Mouse (Mus musculus) brain, adult 2 months (tissue): ENCODE data around the gene Arhgef10l.

Source experiments
- DNase-seq: peaks from one replicate; pipeline ENCODE4 v3.0.0; 2011; ENCODE audit warnings: low read depth, low spot score

Gene Arhgef10l

DNA sequence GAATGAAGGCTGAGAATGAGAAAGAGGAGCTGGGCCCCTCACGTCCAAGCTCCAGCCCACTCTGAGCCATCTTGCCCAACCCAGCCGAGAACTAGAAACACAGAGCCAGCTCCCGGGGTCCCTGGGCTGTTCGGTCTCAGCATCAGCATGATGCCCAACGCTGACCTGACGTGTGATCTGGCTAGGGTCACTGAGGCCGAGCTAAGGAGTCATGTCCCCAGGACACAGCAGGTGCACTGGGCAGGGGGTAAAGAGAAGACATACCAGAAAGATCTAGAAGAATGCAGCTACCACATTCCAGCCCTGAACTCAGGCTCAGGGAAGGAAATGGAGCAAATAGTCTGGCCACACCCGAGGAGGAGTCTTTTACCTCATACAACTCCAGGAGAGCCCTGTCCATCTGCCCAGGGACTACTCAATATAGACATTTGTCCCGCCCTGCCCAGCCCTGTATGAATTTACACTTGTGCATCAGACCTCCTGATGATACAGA is 57.5 kb downstream of the Arhgef10l start:
- no peak for DNase-seq

DNA sequence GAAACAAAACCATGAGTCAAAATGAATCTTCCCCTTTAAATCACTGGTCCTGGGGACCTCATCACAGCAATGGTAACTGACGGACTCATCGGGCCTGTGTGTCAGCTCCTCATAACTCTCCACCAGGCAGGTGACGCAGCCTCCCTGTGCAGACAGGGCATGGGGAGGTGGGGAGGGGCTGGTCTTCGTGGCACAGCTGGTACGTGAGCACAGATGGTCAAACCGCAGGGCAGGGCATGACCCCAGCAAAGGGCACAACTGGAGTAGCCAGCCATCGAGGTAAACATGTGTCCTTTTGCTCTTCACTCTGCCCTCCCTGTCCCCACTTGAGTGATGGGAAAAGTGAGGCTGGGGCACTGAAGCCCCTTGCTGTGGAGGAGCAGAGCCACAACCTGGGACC is 59.0 kb downstream of the Arhgef10l start:
- DNase-seq, result no peak

DNA sequence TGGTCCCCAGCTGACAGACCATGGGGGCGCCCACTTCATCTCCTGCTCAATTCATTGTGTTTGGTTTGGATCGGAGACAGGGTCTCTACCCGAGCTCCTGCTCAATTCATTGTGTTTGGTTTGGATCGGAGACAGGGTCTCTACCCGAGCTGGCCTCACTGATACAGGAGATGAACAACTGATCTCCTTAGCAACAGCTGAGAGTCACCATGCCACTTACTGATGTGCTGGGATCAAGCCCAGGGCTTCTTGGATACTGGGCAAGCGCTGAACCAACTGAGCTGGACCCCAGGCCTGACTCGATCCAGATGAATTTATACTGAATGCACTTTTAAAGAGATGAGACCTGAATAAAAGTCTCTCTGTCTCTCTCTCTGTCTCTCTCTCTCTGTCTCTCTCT is 59.6 kb downstream of the Arhgef10l start:
- DNase-seq, result no peak

DNA sequence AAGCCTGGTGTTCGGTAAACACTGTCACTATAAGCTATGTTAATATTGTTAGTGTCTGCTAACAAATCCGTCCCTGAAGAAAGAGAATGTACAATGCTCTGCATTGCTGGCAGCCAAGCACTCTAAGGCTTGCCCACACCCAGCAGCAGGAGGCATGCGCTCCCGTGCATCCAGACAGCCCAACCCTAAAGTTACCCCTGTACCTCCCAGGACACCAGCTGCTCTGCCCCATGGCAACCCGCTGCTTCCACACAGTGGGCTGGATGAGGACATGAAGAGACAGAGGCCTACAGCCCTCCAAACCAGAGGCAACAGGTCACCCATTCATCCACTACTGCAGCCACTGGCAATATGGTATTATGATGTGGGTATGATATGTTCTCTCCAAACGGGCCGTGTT is 60.0 kb downstream of the Arhgef10l start:
- DNase-seq, result no peak

DNA sequence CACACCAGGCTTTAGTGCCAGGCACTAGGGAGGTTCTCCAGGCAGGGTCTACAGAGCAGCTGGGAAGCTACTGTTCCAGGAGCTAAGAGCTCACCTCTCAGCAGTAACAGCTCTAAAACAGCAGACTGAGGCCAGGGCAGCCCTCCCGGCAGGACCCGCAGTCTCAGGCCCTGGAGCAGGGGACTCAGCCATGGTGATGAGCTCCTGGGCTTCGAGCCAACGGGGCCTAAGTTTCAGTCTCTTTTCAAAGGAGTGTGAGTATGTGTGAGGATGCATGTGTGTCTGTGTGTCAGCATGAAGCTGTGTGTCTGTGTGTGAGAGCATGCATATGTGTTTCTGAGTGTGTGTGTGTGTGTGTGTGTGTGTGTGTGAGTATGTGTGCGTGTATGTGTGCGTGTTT is 60.6 kb downstream of the Arhgef10l start:
- no peak for DNase-seq

DNA sequence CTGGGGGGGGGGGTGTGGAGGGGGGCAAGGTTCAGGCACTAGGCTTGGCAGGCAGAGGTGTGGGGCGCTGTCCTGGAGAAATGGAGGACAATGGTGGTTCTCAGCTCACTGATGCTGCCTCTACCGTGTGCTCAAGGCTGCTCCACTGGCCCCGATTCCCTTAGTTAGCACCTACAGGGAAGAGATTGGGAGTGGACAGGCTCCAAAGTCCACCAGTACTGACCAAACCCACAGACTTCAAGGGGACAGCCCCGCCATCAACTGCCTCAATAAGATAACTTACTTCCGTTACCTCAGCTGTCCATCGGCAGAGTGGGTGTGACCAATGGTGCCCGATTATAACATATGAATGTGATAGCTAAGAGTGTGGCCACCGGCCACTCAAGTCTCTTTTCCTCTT is 61.3 kb downstream of the Arhgef10l start:
- DNase-seq, result no peak

DNA sequence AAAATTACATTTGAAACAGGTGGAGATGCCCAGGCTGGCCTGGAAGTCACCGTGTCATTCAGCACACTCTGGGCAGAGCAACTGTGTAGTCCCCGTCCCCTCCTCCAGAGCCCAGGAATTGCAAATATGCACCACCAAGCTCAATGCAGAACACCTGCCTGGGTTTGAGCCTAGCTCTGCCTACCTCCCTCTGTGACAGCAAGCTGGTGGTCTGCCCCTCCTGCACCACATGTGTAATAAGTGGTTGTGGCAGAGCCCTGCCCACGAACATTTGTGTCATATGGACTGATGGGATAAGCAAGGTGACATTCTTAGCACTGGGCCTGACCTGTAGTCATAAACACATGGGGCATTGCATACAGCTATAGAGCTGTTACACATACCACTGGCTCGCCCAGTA is 63.8 kb downstream of the Arhgef10l start:
- no peak for DNase-seq

DNA sequence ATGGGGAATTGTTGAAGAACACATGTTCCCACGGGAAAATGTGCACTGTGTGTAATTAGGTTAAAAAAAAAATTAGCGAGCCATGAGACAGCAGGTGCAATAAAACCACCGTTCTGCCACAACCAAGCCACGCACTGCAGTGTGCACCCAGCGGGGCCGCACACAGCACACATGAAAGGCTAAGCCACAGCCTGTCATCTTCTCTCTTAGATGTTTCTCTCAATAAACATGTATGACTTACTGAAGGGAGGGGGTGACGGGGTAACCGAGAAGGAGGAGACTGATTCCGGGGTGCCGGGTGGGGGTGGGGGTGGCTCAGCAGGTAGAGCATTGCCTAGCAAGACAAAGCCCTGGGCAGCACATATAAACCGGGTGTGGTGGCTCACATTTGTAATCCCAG is 64.7 kb downstream of the Arhgef10l start:
- DNase-seq, result no peak

DNA sequence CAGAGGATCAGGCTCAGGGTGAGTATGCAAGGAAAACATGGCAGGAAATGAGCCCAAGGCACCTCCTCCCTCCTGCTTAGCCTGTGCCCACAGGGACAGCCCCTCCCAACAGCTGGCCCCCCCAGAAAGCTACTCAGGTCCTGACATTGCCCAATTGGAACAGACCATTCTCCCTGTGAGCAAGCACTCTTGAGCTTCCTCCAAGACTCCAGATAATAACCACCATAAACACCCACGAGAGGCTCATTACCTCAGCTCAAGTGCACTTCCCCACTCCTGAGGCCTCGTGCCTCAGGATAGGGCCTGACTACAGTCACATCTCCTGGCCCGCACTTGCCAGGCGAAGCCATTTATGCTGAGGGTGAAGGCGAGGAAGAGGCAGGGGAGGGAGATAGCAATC is 67.0 kb downstream of the Arhgef10l start:
- no peak for DNase-seq

DNA sequence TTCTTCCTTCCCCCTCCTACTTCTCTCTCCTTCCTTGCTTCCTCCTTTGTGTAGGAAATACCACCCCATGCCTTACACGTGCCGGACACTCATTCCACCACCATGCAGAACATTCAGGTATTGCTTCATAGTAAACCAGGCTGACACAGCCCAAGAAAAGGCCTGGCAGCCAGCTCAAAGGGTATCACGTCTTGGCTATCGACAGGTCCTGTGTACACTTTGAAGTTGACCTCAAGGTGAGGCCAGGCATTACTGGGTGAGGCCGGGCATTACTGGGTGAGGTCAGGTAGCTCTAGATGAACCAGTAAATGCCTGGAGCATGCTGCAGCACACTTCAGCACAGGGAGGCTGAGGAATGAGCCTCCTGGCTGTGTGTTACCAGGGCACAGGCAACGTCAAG is 67.9 kb downstream of the Arhgef10l start:
- DNase-seq, result no peak

DNA sequence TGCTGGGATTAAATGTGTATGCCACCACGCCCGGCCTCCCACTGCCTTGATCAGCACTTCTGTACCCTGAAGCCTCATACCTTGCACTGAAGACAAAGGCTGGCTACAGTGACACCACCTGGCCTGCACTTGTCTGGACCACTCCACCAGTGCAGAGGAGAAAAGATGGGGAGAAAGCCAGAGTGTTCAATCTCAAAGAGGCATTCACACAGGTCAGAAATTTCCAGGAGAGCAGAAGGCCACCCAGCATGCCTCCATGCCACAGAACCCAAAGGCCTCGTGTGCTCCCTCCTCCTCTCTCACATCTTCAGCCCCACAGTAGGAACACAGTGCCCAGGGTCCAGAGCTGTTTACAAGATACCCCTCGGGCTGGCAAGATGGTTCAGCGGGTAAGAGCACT is 68.4 kb downstream of the Arhgef10l start:
- DNase-seq, result peak; percentile 57

DNA sequence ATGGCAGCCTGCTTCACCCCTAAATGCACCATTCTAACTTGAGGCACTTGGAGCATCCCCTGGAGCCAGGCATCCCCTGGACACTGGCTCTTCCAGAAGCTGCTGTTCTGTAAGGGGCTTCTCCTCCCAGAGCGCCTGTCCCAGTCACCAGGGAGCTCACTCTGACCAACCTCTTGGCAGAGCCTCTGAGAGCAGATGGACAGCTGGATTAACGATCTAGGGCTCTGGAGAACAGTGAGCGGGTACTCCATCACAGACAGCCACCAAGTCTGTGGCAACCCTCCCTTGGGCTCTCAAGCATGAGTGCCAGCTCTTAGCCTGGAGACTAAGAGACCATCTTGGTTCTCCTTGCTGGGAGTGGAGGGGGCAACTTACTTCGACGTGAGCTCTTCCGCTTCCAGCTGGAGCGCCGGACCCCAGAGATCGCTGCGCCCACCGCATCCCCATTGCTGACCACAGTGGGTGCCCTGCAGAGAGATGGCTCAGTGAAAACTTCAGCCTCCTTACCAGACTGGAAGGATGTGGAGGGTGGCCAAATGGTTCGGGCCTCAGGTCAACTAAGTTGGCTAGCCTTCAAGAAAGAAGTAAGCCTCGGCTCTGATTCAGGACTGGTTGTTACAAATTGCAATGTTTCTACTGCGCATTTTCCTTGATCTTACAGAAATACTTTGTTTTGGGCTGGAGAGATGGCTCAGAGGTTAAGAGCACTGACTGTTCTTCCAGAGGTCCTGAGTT is 71.9 kb downstream of the Arhgef10l start:
- DNase-seq, result no peak

DNA sequence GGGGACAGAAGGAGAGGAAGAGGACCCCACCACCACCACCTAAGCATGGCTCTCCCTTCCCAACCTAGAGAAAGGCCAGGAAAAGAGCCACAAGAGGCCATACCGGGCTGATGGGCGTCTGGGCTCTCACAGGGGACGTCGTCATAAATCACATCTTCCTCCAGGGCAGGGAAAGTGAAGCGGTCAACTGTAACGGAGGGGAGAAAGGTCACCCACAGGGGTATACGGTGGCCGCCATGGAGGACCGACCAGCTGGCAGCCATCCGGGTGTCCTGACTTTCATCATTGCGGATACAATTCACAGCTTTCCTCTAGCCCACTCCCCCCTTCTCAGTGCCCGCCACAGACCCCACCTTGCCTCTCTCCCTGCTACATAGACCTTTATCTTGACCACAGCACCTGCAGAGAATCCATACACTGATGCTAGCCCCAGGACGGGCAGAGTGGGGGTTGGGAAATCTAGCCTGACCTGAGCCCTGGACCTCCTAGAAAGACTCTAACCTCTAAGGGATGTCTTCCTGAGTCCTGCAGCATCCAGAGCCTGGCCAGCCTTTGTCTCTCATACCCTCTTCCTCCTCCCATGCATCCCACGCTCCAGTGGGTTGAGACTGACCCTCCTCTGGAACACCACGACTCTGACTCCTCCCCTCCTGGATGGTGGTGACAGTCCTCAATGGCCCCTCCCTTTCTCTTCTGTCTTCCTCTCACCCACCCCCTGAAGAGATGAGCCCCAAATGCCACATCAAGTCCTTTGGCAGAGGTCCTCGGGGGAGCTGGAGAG is 72.6 kb downstream of the Arhgef10l start:
- no peak for DNase-seq

DNA sequence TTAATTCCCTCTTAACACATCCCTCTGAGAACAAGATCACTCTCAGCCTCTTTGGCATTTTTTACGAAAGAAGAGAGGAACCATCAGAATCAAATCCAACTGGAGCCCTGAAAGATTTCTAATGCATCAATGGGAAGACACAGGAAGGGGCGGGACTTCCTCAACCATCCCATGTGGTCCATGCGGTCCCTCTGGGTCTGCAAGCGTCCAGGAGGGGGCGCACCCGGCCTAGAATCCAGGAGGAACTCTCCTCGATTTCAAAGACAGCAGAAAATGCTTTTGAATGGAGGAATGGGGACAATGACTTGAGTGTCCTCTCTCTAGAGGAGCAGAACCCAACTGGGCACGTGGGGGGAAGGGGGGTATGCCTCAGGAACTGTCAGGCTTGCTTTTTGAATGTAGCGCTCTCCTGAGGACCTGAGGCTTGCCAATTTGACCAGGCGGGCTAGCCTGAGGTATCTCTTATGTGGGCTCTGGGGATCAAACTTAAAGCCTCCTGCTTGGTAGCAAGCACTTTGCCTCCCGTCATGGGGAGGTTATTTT is 73.5 kb downstream of the Arhgef10l start:
- DNase-seq, result peak; percentile 84

DNA sequence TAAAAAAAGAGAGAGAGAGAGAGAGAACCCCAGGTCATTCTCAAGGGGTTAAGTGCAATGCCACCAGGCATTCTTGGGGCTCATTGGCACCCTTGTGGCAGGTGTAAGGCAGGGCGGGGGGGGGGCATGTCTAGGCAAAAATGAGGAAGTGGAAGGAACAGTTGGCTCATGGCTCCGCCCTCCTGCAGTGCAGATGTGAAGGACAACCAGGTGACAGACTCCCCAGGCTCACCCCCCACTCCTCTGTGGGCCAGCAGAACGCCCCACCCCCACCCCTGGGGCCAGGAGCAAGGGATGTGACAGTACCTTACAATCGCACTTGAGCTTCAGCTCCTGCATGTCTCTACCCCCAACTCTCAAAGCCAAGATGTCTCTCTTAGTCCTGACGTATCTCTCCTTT is 79.3 kb downstream of the Arhgef10l start:
- DNase-seq, result no peak

DNA sequence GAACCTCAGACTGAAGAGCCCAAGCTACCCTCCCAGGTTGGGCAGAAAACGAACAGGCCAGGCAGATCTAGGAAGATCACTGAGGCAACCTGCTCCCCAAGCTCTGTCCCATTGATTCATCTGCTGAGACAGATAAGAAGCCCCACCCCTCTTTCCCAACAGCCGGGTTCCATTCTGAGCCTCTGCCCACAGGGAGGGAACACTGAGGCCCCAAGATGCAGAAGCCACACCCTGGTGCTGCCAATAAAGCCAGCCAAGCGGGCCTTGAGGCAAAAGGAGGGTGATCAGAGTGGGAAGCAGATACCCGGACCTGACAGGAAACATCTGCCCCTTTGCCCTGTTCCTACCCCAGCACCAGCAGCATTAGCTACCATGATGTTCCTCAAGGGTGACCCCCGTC is 81.6 kb downstream of the Arhgef10l start:
- no peak for DNase-seq

DNA sequence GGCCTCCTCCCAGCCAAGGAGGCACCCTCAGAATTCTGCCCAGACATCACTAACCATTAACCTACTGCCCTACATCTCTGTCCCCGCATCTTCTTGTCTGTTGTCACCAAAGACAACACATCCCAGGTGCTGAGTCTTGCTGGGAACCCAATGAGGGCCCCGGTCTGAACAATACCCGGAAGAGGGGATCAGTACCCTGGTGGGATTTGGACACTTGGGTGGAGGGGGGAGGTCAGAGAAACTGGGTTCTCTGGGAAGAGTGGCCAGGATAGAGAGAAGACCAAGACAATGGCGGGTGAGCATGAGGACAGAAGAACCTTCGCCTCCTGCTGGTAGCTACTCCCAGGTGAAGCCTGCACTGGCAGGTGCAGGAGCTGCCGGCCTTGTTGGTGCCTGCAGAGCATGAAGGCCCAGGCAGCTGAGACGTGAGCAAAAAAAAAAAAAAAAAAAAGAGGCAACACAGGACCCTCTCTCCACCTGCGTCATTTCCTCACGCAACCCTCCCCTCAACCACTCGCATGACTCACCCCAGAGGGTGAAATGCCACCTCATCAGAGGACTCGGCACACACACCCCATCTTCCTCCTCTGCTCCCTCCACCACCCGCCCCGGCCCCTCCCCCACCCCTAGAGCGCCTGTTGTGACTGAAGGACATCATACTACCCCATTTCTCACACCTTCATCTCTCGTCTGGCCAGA is 83.3 kb downstream of the Arhgef10l start:
- DNase-seq, result no peak

DNA sequence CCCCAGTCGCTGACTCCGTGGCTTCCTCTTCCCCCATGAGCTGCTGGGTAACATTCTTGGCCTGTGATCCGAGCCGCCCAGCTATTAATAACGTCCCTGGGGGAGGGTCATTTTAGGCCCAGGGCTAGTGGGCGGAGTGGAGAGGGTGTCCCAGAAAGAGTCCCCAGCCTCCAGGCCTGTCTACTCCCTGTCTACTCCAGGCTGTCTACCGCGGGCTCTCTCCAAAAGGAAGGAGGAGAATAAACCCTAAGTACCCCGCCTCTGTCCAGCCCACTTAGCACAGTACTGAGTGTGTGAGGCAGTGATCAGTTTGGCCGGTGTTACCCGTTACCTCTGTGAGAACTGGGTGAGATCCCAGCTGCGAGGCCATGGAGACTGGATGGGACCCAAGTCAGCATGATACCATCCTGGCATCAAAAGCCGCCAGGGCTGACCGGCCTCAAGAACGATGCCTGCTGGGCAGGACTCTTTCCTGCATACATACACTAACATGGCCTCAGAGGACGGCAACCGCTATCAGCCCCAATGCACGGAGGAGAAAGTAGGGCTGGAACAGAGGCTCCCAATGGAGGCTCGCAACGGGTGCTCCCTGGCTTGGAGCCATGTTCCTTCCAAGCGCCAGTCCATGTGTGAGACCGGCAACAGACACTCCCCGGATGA is 84.0 kb downstream of the Arhgef10l start:
- DNase-seq, result peak; percentile 38

DNA sequence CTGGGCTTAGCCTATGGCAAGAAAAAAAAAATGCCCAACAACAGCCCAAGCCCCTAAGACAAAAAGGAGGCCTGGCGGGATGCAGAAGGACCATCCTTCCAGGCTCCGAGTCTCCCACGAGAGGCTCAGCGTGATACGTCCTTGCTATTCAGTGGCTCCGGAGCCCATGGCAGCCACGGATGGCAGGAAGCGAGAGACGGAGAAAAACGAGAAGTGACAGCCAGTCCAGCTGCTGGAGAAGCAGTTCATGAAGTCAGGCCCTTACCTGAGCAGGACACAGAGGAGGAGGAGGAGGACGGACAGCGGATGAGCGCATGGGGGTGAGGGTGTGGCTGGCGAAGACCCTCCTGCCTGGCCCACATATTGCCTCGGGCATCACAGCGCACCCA is 84.5 kb downstream of the Arhgef10l start:
- DNase-seq, result no peak

DNA sequence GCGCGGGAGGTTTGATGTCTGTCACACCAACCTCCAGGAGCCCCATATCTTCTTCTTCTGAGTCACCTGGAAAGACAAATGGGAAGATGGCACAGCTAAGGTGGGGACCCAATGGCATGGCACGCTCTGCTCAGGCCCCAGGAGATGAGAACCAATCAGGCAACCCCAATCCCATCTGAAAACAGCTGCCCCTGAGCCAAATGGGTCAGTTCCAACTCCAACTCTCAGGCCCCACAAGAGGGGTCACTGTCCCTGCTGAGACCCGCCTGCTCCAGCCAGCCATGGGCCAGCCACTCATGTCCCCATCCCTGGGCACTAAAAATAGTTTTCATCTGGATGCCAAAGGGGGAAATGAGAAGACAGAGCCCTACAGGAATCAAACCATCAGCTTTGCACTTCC is 84.9 kb downstream of the Arhgef10l start:
- no peak for DNase-seq

DNA sequence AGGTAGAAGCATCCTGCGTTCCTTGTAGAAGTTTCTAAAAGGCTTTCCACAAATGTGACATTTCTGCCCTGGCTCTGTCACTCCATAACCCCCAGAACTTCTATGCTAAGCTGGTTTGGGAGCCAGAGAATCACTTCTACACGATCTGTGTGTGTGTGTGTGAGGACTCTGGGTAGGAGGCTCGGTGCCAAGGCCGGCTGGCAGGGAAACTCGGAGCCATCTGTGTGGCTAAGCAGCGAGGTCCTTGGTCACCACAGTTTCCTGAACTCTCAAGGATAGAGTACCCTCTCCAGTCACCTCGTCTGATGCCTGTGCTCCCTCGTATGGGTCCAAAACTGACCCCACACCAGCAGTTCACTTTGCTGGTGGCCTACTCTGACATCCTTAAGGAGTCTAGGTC is 86.2 kb downstream of the Arhgef10l start:
- DNase-seq, result peak; percentile 85

DNA sequence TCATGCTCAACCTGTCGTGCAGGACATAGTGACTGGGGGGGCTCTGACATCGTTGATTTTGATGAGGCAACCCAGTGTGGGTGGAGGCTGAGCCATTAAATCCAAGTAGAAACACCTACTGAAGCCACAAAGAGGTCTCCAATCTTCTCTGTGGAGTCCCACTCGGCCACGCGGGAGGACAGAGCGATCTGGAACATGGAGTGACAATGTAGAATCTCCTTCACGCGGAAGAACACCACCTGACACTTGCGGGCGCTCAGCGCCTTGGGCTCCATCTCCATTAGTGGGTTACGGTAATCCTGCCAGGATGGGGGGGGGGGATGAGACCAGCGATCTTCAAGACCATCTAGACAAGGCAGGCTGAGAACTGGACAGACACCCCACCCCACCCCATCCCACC is 86.7 kb downstream of the Arhgef10l start:
- DNase-seq, result no peak
